Mouse (Mus musculus): ENCODE results near the gene Ttf1. TPM values are rescaled to one million over a fixed set of nuclear protein-coding genes. Genes with fewer than 3 reads are reported as not detected.
A peak's percentile ranks its signal among the peaks of the same experiment; 100 is the strongest.
"Not testable (repeated sequence)": the region's sequence is repeated elsewhere in the genome, so short reads cannot be mapped to it uniquely, and the experiment has no call there.

Gene Ttf1
- total RNA-seq, 1 experiment from 2014 or later, result 21.9 TPM

DNA sequence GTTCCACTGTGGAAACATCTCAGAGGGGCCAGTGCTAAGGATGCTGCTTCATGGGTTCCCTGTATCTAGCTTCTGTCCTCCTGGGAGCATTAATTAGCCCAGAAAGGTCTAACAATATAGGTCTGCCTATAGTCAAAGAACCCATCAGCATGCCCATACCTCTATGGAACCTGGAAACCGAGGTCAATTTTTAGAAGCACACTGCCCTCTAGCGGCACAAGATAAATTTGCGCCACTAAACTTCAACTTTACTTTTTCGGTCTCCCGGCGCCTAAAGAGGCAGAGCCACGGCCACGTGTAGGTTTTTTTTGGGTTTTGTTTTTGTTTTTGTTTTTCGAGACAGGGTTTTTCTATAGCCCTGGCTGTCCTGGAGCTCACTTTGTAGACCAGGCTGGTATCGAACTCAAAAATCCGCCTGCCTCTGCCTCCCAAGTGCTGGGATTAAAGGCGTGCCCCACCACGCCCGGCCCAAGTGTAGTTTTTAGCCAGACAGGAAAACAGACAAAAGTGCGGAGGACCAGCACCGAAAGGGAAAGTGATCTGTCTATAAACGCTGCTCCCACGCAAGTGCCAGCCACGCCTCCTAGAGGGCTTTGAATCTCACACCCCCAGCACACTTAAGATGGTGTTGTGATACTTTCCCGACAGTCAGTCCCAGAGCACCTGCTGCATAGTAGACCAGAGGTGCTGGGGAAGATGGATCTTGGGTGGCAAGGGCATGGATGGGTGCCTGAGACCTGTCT lies 6.1 kb upstream of the Ttf1 start:
- peak; percentile 55 for ATAC-seq (replicated peaks; ENCODE audit: low read depth, poor library complexity, severe bottlenecking)

DNA sequence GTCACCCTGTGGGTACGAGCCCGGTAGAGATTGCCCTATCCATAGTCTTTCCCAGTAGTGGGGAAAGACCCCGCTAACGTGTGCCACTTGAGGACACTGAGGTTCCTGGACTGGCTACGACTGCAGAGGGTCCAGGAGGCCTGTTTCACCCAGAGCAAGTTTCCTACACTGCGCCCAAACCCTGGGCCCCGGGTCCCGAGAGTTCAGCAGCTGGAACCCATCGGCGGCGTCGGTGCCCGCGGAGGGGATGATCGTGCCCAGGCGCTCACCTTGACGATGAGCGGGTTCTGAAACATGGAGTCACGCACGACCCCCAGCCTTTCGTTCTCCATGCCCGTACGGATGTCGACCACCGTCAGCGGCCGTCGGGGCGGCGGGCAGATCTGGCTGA lies 5.5 kb upstream of the Ttf1 start:
- no peak for ATAC-seq (replicated peaks; ENCODE audit: low read depth, poor library complexity, severe bottlenecking)

DNA sequence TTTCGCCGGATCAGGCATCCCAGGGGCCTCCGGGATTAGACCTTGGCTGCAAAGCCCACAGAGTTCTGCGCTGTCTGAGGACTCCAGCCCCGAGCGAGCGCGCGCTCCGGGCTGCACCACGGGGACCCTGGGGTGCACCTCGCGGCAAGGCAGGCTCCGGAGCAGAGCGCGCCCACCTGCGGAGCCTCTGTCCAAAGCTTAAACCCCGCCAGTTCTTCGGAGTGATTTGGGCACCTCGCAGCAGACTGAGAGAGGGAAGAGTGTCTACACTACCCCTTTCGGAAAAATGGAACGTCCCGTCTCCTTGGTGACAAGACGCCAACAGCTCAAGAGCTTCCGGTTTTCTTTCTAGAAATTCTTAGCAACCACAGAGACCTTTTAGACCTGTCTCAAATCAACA lies 5.1 kb upstream of the Ttf1 start, which contains the start of gene Cfap77:
Cfap77 (minus strand) TSS at position 76 of the 400 bp plus-strand sequence.
- ATAC-seq (replicated peaks; ENCODE audit: low read depth, poor library complexity, severe bottlenecking), result peak; percentile 46

DNA sequence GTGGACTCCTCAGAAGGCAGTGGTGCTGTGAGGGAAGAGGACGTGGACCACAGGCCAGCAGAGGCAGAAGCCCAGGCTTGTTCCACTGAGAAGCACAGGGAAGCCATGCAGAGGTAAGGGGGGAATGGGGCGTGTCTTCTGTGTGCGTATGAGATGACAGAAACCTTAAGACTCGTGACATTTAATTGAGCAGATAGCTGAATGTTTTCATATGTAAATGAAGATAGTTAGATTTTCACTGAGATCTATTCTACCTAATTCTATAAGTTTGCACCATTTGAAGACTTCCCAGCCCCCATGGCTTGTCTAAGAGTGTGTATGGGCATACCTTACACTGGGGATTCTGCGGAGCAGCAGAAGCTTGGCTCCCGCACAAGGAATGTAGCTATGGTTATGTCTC lies 5.7 kb downstream of the Ttf1 start:
- no peak for ATAC-seq (replicated peaks; ENCODE audit: low read depth, poor library complexity, severe bottlenecking)

DNA sequence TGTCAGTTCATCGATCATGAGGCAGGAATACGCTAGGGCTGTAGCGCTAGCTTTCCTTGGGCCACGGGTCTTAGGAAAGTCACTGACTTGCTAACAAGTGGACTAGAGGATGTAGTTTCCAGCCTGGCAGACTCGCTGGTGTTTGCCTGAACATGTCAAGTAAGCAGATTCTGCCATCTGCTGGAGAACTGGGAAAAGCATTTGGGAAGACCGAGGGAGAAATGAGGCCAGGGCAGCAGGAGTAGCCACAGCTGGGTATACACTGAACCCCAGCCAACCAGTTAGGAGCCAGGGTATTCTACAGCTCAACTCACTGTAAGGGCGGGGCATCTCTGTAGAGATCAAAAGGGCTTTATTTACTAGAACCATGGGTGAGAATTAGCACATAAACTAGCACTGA lies 6.3 kb downstream of the Ttf1 start:
- no peak for ATAC-seq (replicated peaks; ENCODE audit: low read depth, poor library complexity, severe bottlenecking)

DNA sequence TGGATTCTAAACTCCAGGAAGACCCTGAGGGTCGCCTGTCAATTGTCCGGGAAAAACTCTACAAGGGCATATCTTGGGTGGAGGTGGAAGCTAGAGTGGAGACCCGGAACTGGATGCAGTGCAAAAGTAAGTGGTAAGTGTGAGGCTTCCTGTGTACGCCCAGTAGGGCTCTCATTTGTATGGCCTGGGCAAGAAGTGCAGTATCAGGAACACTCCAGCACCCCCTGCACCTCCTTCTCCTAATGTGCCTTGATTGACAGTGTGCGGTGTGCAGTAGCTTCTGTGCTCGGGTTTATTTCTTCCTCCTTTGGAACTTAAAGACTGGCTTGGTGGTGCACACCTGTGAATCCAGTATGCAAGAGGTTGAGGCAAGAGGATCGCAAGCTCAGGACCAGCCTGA lies 14.6 kb downstream of the Ttf1 start:
- ATAC-seq (replicated peaks; ENCODE audit: low read depth, poor library complexity, severe bottlenecking), result no peak

DNA sequence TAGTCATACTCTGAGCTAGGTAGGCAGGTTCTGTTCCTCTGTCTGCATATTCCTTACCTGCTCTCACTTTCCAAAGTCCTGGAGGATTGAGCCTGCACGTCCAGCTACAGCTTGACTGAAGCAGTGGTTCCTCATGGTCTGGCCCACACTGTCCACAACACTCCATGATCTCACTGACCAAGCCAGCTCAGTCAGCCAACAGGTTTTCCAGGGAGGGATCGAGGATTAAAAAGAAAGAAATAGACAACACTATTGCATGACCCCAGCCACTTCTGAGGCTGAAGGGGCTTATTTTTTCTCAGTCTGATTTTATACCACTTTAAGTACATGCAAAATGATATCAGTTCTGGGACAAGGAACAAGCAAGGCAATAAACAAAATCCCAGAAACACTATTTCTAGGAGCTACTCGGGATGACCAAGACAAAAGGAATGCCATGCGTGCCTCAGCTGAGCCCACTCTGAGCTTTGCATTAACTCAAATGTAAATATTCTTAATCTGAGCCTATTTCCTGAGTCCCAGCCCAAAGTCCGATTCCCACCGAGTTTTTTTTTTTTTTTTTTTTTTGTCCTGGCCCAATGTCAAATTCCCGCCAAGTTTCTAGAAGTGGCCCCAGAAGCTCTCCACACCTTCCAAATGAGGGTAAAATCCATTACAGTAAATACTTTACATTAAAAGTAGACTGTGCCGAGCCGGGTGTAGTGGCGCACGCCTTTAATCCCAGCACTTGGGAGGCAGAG lies 15.4 kb downstream of the Ttf1 start:
- no peak for ATAC-seq (replicated peaks; ENCODE audit: low read depth, poor library complexity, severe bottlenecking)

DNA sequence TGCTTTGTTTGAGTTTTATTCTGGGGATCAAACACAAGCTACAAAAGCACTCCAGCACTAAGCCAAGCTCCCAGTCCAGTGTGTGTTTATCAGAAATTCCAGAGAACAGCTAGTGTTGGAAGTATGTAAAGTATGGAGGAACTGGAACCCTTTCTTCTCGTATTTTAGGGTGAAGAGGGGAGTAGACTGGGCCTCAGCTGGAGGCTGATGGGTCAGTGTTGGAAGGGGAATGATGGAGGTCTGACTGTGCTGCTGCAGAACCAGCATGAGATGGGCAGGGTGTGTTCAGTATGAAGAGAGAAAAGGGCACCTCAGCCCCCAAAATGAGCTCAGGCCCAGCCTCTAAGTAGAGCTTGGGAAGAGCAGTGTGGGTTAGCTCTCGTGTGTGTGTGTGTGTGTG lies 16.2 kb downstream of the Ttf1 start:
- ATAC-seq (replicated peaks; ENCODE audit: low read depth, poor library complexity, severe bottlenecking), result no peak

DNA sequence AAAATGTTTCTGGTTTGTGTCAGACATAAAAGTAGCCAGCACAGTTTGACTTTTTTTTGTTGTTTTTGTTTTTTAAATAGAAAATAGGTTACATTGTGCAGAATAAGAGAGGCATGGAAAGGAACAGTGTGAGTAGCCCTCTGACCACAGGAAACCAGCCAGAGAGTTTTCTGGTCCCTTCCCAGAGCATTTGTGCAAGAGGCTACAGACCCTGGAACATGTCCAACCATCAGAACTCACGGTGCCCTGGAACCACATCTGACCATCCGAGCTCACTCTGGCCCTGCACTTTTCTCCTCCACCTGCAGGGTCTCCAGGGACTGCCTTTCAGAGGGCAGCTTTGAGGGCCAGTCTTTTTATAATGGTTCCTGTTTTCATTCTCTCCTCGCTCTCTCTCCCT lies 21.9 kb downstream of the Ttf1 start:
- no peak for ATAC-seq (replicated peaks; ENCODE audit: low read depth, poor library complexity, severe bottlenecking)

DNA sequence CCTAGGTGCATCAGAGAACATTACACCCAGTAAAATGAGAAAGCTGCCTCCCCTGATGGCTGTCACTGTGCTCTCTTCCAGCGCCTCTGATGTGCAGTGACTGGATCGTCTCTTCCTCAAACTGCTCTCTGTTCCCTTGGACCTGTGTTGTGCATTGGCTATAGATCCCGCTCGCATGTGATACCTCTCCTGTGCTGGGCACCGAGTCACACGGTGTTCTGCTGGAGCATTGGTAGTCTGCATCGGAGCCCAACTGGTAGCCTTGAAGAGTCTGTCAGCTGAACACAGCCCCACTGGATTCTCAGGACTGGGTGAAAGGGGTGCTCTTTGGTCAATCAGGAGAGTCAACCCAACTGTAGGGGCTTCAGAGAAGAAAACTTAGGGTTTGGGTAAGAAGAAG lies 26.0 kb downstream of the Ttf1 start:
- no peak for ATAC-seq (replicated peaks; ENCODE audit: low read depth, poor library complexity, severe bottlenecking)

DNA sequence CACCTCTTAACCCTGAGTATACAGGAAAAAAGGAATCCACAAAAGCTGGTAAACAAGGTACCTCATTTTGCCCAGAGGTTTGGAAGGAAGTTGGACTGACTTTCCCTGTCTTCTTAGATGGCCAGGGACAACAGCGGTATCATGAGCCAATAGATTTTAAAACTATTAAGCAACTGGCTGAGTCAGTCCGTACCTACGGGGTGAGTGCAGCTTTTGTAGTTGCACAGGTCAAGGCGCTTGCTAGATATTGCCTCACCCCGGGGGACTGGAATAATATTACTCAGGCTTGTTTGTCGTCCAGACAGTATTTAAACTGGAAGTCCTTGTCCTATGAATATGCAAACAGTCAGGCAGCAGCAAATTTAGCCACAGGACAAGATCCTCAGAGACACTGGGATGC lies 29.2 kb downstream of the Ttf1 start:
- not testable (repeated sequence) for ATAC-seq (replicated peaks; ENCODE audit: low read depth, poor library complexity, severe bottlenecking)

DNA sequence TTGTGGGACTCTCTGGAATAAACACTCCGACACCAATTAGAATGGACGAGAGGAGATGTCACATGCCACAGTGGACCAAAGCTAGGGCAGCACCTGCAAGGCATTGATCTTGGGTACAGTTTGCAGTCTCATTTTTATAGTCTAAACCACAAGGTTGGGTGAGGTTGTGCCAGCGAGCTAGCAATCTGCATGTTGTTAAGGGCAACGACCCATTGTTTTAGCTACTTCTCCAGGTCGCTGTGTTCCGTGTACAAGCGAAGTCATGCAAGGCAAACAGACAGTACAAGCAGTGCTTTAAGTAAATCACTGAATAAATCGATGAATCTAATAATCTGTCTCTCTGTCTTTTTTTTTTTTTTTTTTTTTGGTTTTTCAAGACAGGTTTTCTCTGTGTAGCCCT lies 35.6 kb downstream of the Ttf1 start:
- no peak for ATAC-seq (replicated peaks; ENCODE audit: low read depth, poor library complexity, severe bottlenecking)

DNA sequence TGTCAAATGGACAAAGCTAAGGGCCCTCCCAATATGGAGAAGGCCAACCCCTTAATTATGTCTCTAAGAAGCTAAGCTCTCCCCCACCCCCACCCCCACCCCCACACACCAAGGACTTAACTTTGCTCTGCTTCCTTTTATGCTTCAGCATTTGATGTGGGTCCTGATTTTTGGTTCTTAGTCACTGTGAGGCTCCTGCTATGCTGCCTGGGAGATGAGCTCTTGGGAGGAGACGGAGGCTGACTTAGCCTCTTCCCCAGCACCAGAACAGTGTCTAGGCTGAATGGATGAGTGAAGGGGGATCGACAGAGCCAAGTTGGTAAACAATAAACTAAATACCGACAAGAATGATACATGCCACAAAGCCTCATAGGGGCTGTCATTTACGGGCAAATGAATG lies 36.7 kb downstream of the Ttf1 start:
- no peak for ATAC-seq (replicated peaks; ENCODE audit: low read depth, poor library complexity, severe bottlenecking)

DNA sequence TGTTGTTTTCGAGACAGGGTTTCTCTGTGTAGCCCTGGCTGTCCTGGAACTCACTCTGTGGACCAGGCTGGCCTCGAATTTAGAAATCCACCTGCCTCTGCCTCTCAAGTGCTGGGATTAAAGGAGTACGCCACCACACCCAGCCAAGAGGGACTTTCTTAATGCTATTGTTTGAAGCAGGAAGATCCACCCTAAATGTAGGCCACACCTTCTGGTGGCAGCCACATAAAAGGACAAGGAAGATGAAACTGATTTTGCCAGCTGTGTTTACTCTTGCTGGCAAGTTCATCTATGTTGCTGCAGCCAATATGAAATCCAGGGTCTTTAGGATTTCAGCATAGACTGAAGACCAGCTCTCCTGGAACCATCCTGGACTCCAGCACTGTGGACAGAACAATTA lies 37.4 kb downstream of the Ttf1 start:
- ATAC-seq (replicated peaks; ENCODE audit: low read depth, poor library complexity, severe bottlenecking), result no peak

DNA sequence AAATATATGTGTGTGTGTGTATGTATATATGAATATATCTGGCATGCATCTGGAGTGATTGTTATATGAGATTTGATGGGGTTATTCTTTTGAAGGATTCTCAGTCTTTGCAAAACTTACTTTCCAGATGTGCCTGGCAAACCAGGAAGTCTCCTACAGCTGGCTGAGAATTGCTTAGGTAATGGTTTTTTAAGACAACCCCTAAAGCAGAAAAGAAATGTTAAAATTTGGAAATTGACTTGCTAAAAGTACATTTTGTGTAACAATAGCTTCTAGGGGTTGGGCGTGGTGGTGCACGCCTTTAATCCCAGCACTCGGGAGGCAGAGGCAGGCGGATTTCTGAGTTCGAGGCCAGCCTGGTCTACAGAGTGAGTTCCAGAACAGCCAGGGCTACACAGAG lies 37.9 kb downstream of the Ttf1 start:
- not testable (repeated sequence) for ATAC-seq (replicated peaks; ENCODE audit: low read depth, poor library complexity, severe bottlenecking)

DNA sequence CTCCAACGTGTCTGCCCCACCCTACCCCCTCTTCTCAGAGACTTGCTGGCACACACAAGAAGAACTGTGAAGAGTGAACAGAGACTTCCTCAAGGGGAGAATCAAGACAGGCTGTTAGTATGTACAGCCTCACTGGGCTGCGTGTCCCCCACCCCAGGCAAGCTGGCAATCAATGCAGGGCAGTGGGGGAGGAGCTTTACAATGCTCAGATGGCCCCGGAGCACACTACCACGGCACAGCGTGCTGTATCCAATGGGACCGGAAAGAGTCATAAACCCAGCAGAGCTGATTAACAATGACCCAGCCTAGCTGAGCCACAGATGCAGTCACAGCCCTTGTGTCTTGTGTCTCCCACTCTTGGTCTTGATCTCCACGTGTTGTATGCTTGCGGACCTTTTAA lies 38.7 kb downstream of the Ttf1 start:
- no peak for ATAC-seq (replicated peaks; ENCODE audit: low read depth, poor library complexity, severe bottlenecking)

DNA sequence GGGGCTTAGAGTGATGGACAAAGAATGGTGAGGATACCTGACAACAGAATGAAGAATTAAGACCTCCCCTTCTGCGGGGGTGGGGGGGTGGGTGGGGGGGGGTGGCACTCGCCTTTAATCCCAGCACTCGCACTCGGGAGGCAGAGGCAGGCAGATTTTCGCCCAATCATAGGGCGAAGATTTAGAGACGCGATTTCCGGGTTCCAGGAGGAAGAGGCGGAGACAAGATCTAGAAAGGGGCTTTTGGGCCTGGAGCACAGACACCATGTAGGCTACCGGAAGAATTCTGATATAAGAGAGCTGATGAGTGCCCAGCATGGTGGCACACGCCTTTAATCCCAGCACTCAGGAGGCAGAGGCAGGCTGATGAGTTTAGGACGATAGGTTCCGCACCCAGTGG lies 39.6 kb downstream of the Ttf1 start:
- ATAC-seq (replicated peaks; ENCODE audit: low read depth, poor library complexity, severe bottlenecking), result no peak

DNA sequence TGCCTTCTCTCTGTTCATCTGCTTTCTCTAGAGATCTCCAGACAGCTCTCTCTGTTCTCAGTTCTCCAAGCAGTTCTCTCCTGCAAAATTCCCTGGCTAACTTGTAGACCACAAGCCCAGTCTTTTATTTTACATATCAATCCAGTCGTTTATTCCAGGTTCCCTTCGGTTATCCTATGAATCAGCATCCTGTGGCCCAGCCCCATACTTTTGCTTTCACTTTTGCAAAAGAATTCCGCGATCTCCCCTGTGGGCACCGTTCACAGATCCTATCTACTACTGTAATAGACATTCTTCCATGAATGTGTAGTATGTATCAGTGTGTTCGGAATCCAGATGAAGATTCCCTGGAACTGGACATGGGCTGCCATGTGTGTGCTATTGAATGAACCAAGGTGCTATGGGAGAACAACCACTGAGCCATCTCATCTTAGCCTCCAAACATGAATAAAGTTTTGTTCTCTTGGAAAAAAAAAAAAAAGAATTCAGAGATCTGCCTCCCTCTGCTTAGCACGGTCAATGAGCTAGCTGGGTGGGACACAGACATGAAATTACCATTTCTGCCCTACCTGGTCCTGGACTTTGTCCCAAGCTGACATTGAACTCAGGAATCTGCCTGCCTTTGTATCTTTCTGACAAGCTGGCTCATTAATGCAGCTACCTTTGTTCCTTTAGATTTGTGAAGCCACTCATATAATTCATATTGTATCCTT lies 40.9 kb downstream of the Ttf1 start:
- 0 out of 2 replicates have a peak, but pooled peaks have one; percentile 50 for ATAC-seq (replicated peaks; ENCODE audit: low read depth, poor library complexity, severe bottlenecking)

DNA sequence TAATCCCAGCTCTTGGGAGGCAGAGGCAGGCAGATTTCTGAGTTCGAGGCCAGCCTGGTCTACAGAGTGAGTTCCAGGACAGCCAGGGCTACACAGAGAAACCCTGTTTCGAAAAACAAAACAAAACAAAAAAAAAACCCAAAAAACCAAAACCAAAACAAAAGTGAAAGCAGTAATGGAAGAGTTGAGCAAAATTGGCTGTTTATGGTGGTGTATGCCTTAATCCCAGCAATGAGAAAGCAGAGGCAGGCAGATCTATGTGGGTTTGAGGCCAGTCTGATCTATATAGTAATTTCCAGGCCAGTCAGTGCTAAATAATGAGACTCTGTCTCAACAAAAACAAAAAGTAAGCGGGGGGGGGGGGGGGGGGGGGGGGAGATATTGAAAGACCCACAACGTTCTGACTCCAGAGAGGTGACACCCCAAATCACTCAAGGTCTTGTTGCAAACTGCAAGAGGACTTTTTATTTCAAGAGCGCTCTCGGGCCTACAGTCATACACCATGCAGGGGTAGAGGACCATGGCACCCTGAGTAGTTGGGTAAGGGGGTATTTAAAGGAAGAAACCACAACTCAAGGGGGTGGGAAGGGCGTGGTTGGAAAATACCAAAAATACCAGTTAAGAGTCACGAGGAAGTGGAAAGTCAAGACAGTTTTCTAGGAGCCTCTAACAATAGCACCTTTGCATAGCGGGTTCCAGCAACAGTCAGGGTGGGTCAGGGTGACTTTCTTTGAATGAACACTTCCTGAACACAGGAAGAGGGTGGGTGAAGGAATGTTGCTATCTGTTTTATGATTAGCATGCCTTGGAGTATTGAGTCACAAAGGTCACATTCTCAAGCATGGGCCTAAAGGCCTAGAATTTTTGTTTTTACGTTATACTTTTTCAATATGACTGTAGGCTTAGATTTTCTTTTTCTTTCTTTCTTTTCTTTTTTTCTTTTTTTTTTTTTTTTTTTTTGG lies 42.6 kb downstream of the Ttf1 start:
- ATAC-seq (replicated peaks; ENCODE audit: low read depth, poor library complexity, severe bottlenecking), result not testable (repeated sequence)

DNA sequence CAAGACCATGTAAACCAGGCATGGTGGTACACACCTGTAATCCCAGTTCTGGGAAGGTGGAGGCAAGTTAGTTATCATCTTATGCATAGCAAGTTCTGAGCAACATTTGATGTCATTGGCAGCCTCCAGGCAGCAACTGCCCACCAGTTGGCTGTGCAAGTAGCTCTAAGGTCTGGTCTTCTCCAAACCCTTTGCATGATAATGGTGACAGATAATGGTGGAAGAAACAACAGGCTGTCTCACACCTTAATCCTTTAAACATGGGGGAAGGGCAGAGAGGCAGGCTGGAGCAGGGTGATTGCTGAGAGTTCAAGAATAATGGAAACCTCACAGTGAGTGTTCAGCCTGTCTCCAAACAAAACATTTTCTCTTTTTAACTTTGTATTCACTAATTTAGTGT lies 60.9 kb downstream of the Ttf1 start:
- ATAC-seq (replicated peaks; ENCODE audit: low read depth, poor library complexity, severe bottlenecking), result no peak
